Mouse (Mus musculus) cortical plate, adult 2 months (tissue): ENCODE data around the gene Mob3c.

Experiments
- CTCF ChIP-seq: fragments of 200-500 bp; IDR thresholded peaks from 2 replicates; pipeline ENCODE4 v1.5.1; 2011; ENCODE audit warnings: mild to moderate bottlenecking, control low read depth, low read length; ENCODE audit not compliant: insufficient read depth; ENCODE audit errors: extremely low read depth
- POLR2A ChIP-seq: fragments of 200-500 bp; IDR thresholded peaks from 2 replicates; pipeline ENCODE4 v1.6.1; 2011; ENCODE audit warnings: mild to moderate bottlenecking, low read length, control low read depth; ENCODE audit not compliant: insufficient read depth; ENCODE audit errors: extremely low read depth

DNA sequence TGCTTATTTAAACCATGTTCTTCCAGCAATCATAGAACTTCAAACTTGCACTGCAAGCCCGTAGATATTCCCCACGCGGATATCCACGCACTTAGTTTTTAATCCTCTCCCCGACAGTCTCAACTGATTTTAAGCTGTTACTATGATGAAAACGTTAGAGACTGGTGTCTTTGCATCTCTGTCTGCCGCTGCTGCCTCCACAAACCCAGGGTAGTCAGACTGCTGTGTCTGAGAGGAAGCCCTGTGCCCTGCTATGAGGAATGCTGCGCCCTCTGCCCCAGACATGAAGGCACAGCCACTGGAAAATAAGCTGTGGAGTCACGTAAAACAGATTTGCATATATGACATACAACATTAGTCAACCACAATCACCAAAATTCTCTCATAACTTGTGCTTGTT, 50.9 kb downstream of the Mob3c start:
- TF ChIP-seq CTCF (no peak), POLR2A (no peak)
